8 mouse cellular contexts compared by ENCODE assay signal in the genomic region with DNA sequence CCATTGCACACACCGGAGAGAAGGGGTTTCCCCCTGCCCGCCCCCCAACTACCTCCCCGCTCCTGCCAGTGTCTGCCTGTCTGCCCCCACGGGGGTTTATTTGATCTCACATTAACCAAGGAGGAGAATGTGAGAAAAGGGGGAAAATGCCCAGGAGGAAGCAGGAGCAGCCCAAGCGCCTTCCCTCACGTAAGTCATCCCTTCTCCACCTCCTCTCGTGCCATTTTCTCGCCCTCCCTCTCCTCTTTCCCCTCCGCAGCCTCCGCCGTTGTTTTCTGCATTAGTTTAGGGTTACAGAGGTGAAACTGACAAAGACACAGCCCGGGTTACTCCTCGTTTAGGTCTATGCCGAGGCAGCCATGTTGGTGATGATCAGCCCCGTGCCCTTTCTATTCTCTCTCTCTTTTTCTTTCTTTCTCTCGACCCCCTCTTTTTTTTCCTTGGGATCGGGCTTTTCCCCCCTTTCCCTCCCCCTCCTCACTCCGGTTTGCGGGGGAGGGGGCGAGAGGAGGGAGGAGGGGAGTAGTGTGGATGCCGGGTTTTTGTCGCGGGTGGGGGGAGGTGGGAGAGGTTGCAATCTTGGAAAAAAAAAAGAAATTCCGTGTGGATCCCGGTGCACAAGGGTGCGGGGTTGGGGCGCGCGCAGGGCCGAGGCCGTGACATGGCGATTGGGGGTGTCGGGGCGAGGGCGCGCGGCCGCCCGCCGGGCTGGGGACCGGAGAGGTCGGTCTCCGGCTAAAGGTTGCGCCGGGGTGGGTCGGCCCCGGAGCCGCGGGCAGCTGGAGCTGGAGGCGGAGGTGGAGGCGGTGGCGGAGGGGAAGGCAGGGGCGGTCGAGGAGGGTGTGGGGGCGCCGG. TPM values are rescaled to one million over a fixed set of nuclear protein-coding genes. Genes with fewer than 3 reads are reported as not detected.
DNase-seq lines count a peak whose midpoint lies in the region; ATAC-seq lines count a peak whose summit lies in the region.

No protein-coding gene starts in this region.

- no peaks in the 10 kb centered on the region for H3K27me3 ChIP-seq in hindbrain, embryonic 14.5 days (ENCODE audit: control insufficient read depth, insufficient read depth, low read length)

- ATAC-seq in hindbrain, embryonic 14.5 days (ENCODE audit: low FRiP score), result no peak; the same call in 1 of the 2 replicates
- ATAC-seq in megakaryocyte progenitor cell, adult 5-6 weeks (replicated peaks; ENCODE audit: poor library complexity), result 0 out of 2 replicates have a peak, but pooled peaks have one; percentile 15
- no peak for ATAC-seq in monocyte, adult 5-6 weeks (replicated peaks; ENCODE audit: insufficient number of reproducible peaks, low FRiP score, low TSS enrichment, poor library complexity, severe bottlenecking)

- no peaks in the 10 kb centered on the region for H3K9me3 ChIP-seq in hindbrain, embryonic 14.5 days (ENCODE audit: control insufficient read depth, low read length)

- peak; percentile 63 for DNase-seq in NIH3T3 (ENCODE audit: low read depth)
- peak; percentile 58 for DNase-seq in cerebellum, adult 11-12 months
- peak; percentile 26 to 35 for DNase-seq in frontal cortex, postnatal 10 days (ENCODE audit: low spot score in 2 of 2)
- DNase-seq in hindbrain, embryonic 14.5 days (ENCODE audit: low spot score), result peak; percentile 53
- peak; percentile 23 for DNase-seq in left cerebral cortex, adult 11 months (ENCODE audit: low spot score)
- peak; percentile 6 to 10 for DNase-seq in right cerebral cortex, postnatal 36 days (ENCODE audit: low spot score in 2 of 2)

- no peaks in the 10 kb centered on the region for H3K36me3 ChIP-seq in hindbrain, embryonic 14.5 days (replicated peaks; ENCODE audit: control insufficient read depth, insufficient read depth)

- peak overlapping the region; percentile 70 for H3K4me2 ChIP-seq in hindbrain, embryonic 14.5 days (replicated peaks)

- WGBS in hindbrain, embryonic 14.5 days, result under 1% methylated on average over 48 of the region's 56 CpGs

- H3K9ac ChIP-seq in hindbrain, embryonic 14.5 days, result peak overlapping the region; percentile 99

- H3K4me3 ChIP-seq in hindbrain, embryonic 14.5 days (replicated peaks; ENCODE audit: low read length), result peak overlapping the region; percentile 92

- H3K4me1 ChIP-seq in hindbrain, embryonic 14.5 days (replicated peaks; ENCODE audit: control insufficient read depth, insufficient read depth, low read length), result peaks cover 25% of the 10 kb centered on the region

- H3K27ac ChIP-seq in hindbrain, embryonic 14.5 days, result peak overlapping the region; percentile 99

RNA-seq across cellular contexts. Expression of gene Zfp827, which starts 0.5 kb away (rescaled TPM):
- polyA plus RNA-seq in hindbrain, embryonic 14.5 days (2014; fragmentation: Nextera tagmentation; extraction: Ambion mirVana), result 15.5 and 15.6 TPM in 2 replicates
- 1.8 and 1.9 TPM in 2 replicates for total RNA-seq in megakaryocyte progenitor cell, adult 5-6 weeks (2015)
- total RNA-seq in megakaryocyte progenitor cell, adult 5-6 weeks (2017), result 0.64 and 1.7 TPM in 2 replicates
- total RNA-seq in monocyte, adult 5-6 weeks (2017), result 1.2 to 8.0 TPM (median 2.2 TPM) in 3 replicates

Comparison
In these comparisons a context has a peak if more than half of its experiments do, and no peak if none do; other contexts are left out.
1. DNase-seq: peak in every context shown above with its lines; median percentile 63 in NIH3T3; 58 in cerebellum, adult 11-12 months; 53 in hindbrain, embryonic 14.5 days; 30 in frontal cortex, postnatal 10 days; 23 in left cerebral cortex, adult 11 months; 8 in right cerebral cortex, postnatal 36 days.